Mouse (Mus musculus) erythroblast, adult 5-6 weeks (primary cell): ENCODE results near the gene Hoxa4. TPM values are rescaled to one million over a fixed set of nuclear protein-coding genes. Genes with fewer than 3 reads are reported as not detected.

Source experiments
- ATAC-seq: replicated peaks from 2 replicates; pipeline ENCODE4 v1.8.0; 2016; ENCODE audit warnings: moderate number of reproducible peaks, mild to moderate bottlenecking, moderate TSS enrichment, inconsistent platforms; ENCODE audit not compliant: poor library complexity, low FRiP score, severe bottlenecking
- total RNA-seq, 2 experiments: library from RNA; stranded (forward) in 1 of 2; stranded (reverse) in 1 of 2; fragments of 150-400 nt in 1 of 2; fragments of 200-764, 138-1000 nt in 1 of 2; gene quantifications; 2 replicates each; pipeline versions ENCODE4 v1.2.3 to v1.2.4; 2015 to 2017; ENCODE audit warnings: low replicate concordance in 2 of 2

Hoxa4 gene
- total RNA-seq, 2 experiments from 2014 or later: 0.34 TPM; not detected in 1

GRCm38 (mm10) chr6:52205638-52206621 lies 14.4 kb upstream of the Hoxa4 start:
- no peak for ATAC-seq

GRCm38 (mm10) chr6:52205221-52205620 lies 13.7 kb upstream of the Hoxa4 start:
- ATAC-seq: no peak

- no peak for ATAC-seq
Measured at GRCm38 (mm10) chr6:52204050-52204752, 12.6 kb upstream of the Hoxa4 start, which contains the start of gene Hoxa5. Hoxa5 (minus strand) TSS chr6:52204587.

- no peak for ATAC-seq
Measured at GRCm38 (mm10) chr6:52203371-52204049, 12.0 kb upstream of the Hoxa4 start.

GRCm38 (mm10) chr6:52203121-52203370 lies 11.5 kb upstream of the Hoxa4 start:
- ATAC-seq: no peak

GRCm38 (mm10) chr6:52202362-52203120 lies 11.0 kb upstream of the Hoxa4 start:
- no peak for ATAC-seq

- no peak for ATAC-seq
Measured at GRCm38 (mm10) chr6:52201269-52201668, 9.7 kb upstream of the Hoxa4 start.

GRCm38 (mm10) chr6:52200751-52201250 lies 9.2 kb upstream of the Hoxa4 start:
- ATAC-seq: no peak

GRCm38 (mm10) chr6:52200073-52200750 lies 8.7 kb upstream of the Hoxa4 start:
- no peak for ATAC-seq

- no peak for ATAC-seq
Measured at GRCm38 (mm10) chr6:52197271-52197670, 5.7 kb upstream of the Hoxa4 start.

- no peak for ATAC-seq
Measured at GRCm38 (mm10) chr6:52196811-52197210, 5.3 kb upstream of the Hoxa4 start.

GRCm38 (mm10) chr6:52194690-52195089 lies 3.1 kb upstream of the Hoxa4 start:
- ATAC-seq: no peak

- ATAC-seq: peak; percentile 57; the same call in 1 of the 2 replicates
Measured at GRCm38 (mm10) chr6:52191860-52192550, 452 bp upstream of the Hoxa4 start.

- no peak for ATAC-seq
Measured at GRCm38 (mm10) chr6:52190410-52190809, 1.1 kb downstream of the Hoxa4 start.

- no peak for ATAC-seq
Measured at GRCm38 (mm10) chr6:52189909-52190308, 1.6 kb downstream of the Hoxa4 start.

GRCm38 (mm10) chr6:52189172-52189591 lies 2.4 kb downstream of the Hoxa4 start:
- no peak for ATAC-seq

GRCm38 (mm10) chr6:52186500-52186899 lies 5.1 kb downstream of the Hoxa4 start:
- ATAC-seq: no peak

- ATAC-seq: no peak
Measured at GRCm38 (mm10) chr6:52185834-52186233, 5.7 kb downstream of the Hoxa4 start.
